Mouse (Mus musculus) adrenal gland, postnatal 4 days (tissue): ENCODE results near the gene Wnk1. TPM values are rescaled to one million over a fixed set of nuclear protein-coding genes. Genes with fewer than 3 reads are reported as not detected.
A peak's percentile ranks its signal among the peaks of the same experiment; 100 is the strongest.

Source experiments
- DNase-seq, 2 experiments: peaks; one replicate each; pipeline ENCODE4 v3.0.0; 2021 to 2022; ENCODE audit warnings: low spot score in 2 of 2, mixed read lengths in 2 of 2
- total RNA-seq, 2 experiments: library from RNA; stranded (reverse); gene quantifications; 2 replicates each; pipeline ENCODE4 v1.2.3; 2021

Gene Wnk1
- total RNA-seq, 2 experiments from 2014 or later = 158 to 191 TPM

- no peak for DNase-seq
Observed at GRCm38 (mm10) chr6:120042632-120043220, 4.3 kb upstream of the Wnk1 start.

- no peak for DNase-seq
Observed at GRCm38 (mm10) chr6:120040557-120040857, 2.0 kb upstream of the Wnk1 start.

GRCm38 (mm10) chr6:120039668-120040556, 1.4 kb upstream of the Wnk1 start:
- peak; percentile 24 to 57 for DNase-seq

- peak in 1 of 2 experiments; percentile 14 for DNase-seq
Observed at GRCm38 (mm10) chr6:120039256-120039563, 738 bp upstream of the Wnk1 start.

- DNase-seq = peak; percentile 38 to 56
Observed at GRCm38 (mm10) chr6:120037636-120038365, 671 bp downstream of the Wnk1 start.

GRCm38 (mm10) chr6:120037004-120037635, 1.4 kb downstream of the Wnk1 start:
- DNase-seq = peak; percentile 49 to 69

- no peak for DNase-seq
Observed at GRCm38 (mm10) chr6:120024577-120024976, 13.9 kb downstream of the Wnk1 start.

- no peak for DNase-seq
Observed at GRCm38 (mm10) chr6:120023746-120024145, 14.7 kb downstream of the Wnk1 start.

GRCm38 (mm10) chr6:120022042-120022441, 16.4 kb downstream of the Wnk1 start:
- DNase-seq = no peak

GRCm38 (mm10) chr6:120019697-120020096, 18.8 kb downstream of the Wnk1 start:
- no peak for DNase-seq

- DNase-seq = no peak
Observed at GRCm38 (mm10) chr6:120013125-120013524, 25.3 kb downstream of the Wnk1 start.

GRCm38 (mm10) chr6:120011440-120011839, 27.0 kb downstream of the Wnk1 start:
- no peak for DNase-seq

- no peak for DNase-seq
Observed at GRCm38 (mm10) chr6:120011001-120011400, 27.5 kb downstream of the Wnk1 start.

- DNase-seq = no peak
Observed at GRCm38 (mm10) chr6:120010535-120010934, 27.9 kb downstream of the Wnk1 start.

GRCm38 (mm10) chr6:120001718-120002117, 36.8 kb downstream of the Wnk1 start:
- no peak for DNase-seq

GRCm38 (mm10) chr6:119996480-119996879, 42.0 kb downstream of the Wnk1 start:
- DNase-seq = no peak

- DNase-seq = no peak
Observed at GRCm38 (mm10) chr6:119924235-119925005, 114.1 kb downstream of the Wnk1 start.

- no peak for DNase-seq
Observed at GRCm38 (mm10) chr6:119922544-119922943, 115.9 kb downstream of the Wnk1 start.

- DNase-seq = no peak
Observed at GRCm38 (mm10) chr6:119922136-119922535, 116.3 kb downstream of the Wnk1 start.

- DNase-seq = no peak
Observed at GRCm38 (mm10) chr6:119918561-119919181, 119.8 kb downstream of the Wnk1 start.
